Mouse (Mus musculus): ENCODE results near the gene Ascc2. TPM values are rescaled to one million over a fixed set of nuclear protein-coding genes. Genes with fewer than 3 reads are reported as not detected.

Gene Ascc2
- polyA plus RNA-seq, 1 experiment, result not detected

DNA sequence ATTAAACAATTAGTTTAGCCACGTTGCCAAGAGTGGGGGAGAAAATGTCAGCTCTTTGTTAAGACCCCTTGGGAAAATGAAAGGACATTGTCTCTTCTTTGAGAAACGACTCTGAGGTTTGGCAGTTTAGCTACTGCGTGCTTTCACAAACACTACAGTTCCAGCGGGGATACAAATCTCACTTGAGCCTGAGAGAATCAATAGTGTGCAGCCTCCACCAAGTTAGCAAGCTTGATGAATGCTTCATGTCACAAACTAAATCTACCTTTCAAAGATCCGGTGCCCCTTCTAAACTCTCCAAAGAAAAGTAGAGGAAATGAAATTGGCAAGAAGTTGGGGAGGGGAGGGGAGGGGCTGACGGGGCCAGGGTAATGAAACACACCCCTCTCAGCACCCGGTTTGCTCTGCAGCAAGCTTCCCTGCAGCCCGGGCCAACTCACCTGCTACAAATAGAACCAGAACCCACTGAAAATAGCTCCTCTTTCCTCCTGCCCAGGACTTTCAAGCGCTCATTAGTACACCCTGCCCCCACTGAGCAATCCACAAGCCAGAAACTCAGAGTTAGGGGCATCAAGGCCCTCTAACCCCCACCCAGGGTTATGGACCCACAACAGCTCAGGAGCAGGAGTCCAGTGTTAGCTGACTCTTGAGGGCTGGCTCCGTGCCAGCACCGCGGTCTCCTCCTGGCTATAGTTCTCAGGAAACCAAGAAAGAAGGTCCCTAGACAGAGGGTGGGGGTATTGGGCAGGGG, 34.7 kb upstream of the Ascc2 start:
- no peak overlapping the region for H3K27ac ChIP-seq (ENCODE audit: insufficient read depth, low read depth, low read length)
- 19% methylated on average over 12 of the region's 12 CpGs for WGBS
- H3K4me1 ChIP-seq (ENCODE audit: control insufficient read depth, insufficient read depth, low read length), result peaks cover 6% of the 10 kb centered on the region
- no peak for TF ChIP-seq CTCF (IDR thresholded peaks at IDR 0.05; ENCODE audit: insufficient read depth, low read depth, low read length)
- no peak overlapping the region for H3K4me3 ChIP-seq (ENCODE audit: insufficient read depth, low read depth, low read length)

DNA sequence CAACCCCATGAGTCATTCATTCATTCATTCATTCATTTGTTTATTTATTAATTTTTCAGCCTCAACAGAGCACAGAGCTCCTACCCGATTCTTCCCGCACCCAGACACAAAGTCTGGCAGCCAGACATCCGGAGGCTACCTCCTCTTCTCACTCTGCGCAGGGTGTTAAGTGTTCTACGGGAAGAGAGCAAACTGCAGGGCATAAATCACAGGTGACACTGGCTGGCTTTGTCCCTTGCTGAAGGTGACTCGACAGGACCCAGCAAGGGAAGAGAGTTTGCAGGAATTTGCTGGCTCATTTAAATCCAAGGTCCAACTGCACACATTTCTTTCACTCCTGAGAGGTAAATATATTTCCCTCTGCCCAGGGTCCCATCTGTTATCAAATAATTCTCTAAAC, 33.1 kb upstream of the Ascc2 start:
- Histone ChIP-seq H3K4me3 (ENCODE audit: insufficient read depth, low read depth, low read length) (no peak overlapping the region), H3K27ac (ENCODE audit: insufficient read depth, low read depth, low read length) (no peak overlapping the region), H3K4me1 (ENCODE audit: control insufficient read depth, insufficient read depth, low read length) (peaks cover 6% of the 10 kb centered on the region)
- WGBS, result 77% methylated on average over 6 of the region's 6 CpGs
- TF ChIP-seq CTCF (IDR thresholded peaks at IDR 0.05; ENCODE audit: insufficient read depth, low read depth, low read length), result no peak
- TF ChIP-seq POLR2A (IDR thresholded peaks at IDR 0.05; ENCODE audit: insufficient read depth, low read depth, low read length), result no peak

DNA sequence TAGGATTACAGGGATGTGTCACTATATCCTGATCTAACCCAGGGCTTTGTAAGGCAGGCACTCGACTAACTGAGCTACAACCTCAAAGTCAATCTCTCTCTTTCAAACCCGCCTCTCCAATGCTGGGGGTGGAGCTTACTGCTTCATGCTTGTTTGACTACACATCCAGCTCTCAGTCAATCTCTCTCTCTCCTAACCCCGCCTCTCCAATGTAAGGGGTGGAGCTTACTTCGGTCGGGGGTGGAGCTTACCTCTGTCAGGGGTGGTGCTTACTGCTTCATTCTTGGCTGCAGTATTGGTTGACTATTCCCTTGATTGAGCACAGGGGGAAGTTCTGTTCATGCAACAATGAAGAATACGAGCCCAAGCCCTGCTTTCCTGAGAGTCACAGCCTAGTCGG, 32.1 kb upstream of the Ascc2 start:
- no peak overlapping the region for H3K4me3 ChIP-seq (ENCODE audit: insufficient read depth, low read depth, low read length)
- H3K4me1 ChIP-seq (ENCODE audit: control insufficient read depth, insufficient read depth, low read length), result peaks cover 6% of the 10 kb centered on the region
- WGBS, result 70% methylated on average over 7 of the region's 7 CpGs
- no peak for TF ChIP-seq POLR2A (IDR thresholded peaks at IDR 0.05; ENCODE audit: insufficient read depth, low read depth, low read length)
- no peak for TF ChIP-seq CTCF (IDR thresholded peaks at IDR 0.05; ENCODE audit: insufficient read depth, low read depth, low read length)
- H3K27ac ChIP-seq (ENCODE audit: insufficient read depth, low read depth, low read length), result no peak overlapping the region

DNA sequence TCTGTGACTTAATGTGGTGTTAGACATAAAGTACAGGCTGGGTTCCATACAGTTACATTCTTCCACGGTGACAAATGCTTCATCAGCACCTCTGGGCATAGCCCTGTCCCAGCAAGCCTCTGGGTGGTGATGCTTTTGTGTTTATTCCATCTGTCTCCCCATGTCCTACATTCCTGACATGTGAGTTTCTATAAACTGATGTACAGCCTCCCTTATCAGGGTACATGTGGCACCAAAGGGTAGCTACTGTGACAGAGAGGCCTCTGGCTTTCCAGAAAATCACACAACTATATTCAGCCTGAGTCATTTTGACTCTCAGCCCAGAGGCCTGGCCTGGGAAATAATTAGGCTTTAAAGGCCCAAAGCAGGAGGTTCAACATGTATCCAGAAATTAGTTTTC, 31.0 kb upstream of the Ascc2 start:
- WGBS, result 78% methylated on average over 1 of the region's 1 CpGs
- Histone ChIP-seq H3K4me3 (ENCODE audit: insufficient read depth, low read depth, low read length) (no peak overlapping the region), H3K4me1 (ENCODE audit: control insufficient read depth, insufficient read depth, low read length) (peaks cover 6% of the 10 kb centered on the region), H3K27ac (ENCODE audit: insufficient read depth, low read depth, low read length) (no peak overlapping the region)
- TF ChIP-seq POLR2A (IDR thresholded peaks at IDR 0.05; ENCODE audit: insufficient read depth, low read depth, low read length) (no peak), CTCF (IDR thresholded peaks at IDR 0.05; ENCODE audit: insufficient read depth, low read depth, low read length) (no peak)

DNA sequence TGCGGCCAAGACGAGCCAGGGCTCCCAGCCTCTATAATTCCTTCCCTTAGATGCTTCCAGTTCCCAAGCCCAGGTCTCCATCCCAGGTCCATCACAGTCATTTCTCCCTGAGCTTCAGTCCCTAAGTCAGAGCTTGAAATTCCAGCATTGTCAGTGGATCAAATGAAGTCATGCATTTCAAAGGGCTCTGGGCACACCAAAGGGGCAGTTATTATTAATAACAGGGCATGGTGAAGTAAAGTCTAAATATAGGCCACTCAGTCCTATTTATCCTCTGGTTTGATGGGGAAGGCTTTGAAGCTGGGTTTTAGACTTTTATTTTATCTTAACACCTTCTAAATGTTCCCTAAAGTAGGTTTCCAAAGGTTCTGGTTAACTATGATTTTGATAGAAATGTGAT, 25.6 kb upstream of the Ascc2 start:
- H3K27ac ChIP-seq (ENCODE audit: insufficient read depth, low read depth, low read length), result no peak overlapping the region
- no peak for TF ChIP-seq CTCF (IDR thresholded peaks at IDR 0.05; ENCODE audit: insufficient read depth, low read depth, low read length)
- TF ChIP-seq POLR2A (IDR thresholded peaks at IDR 0.05; ENCODE audit: insufficient read depth, low read depth, low read length), result no peak
- no peaks in the 10 kb centered on the region for H3K4me1 ChIP-seq (ENCODE audit: control insufficient read depth, insufficient read depth, low read length)
- no peak overlapping the region for H3K4me3 ChIP-seq (ENCODE audit: insufficient read depth, low read depth, low read length)
- WGBS, result 88% methylated on average over 2 of the region's 2 CpGs

DNA sequence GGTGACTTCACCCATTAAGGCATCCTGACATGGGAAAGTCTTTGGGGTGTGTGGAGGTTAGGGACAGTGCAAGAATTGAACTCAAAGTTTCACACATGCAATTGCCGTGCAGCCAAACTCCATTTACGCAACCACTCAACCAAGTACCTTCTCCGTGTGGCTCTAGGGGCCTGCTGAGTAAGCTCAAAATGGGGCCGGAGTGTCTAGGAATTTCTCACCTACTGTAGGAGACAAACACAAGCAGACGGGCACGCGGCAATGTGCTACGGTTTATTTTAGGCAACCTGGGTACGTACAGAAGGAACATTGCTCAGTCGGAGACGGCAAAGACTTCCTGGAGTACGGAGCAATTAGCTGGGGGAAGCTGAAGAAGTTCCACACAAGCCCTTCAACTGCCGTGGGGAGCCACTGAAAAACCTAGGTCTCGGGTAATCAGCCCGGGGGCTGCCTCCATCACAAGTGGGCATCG, 17.5 kb upstream of the Ascc2 start, which contains the start of gene Gm11032:
TSS of gene Gm11032 (plus strand) at position 51 of the 469 bp plus-strand sequence.
- 74% methylated on average over 16 of the region's 16 CpGs for WGBS
- Histone ChIP-seq H3K4me3 (ENCODE audit: insufficient read depth, low read depth, low read length) (no peak within 1 kb of the TSS), H3K4me1 (ENCODE audit: control insufficient read depth, insufficient read depth, low read length) (no peaks in the 10 kb centered on the region), H3K27ac (ENCODE audit: insufficient read depth, low read depth, low read length) (no peak within 1 kb of the TSS)
- TF ChIP-seq CTCF (IDR thresholded peaks at IDR 0.05; ENCODE audit: insufficient read depth, low read depth, low read length) (no peak), POLR2A (IDR thresholded peaks at IDR 0.05; ENCODE audit: insufficient read depth, low read depth, low read length) (no peak)

DNA sequence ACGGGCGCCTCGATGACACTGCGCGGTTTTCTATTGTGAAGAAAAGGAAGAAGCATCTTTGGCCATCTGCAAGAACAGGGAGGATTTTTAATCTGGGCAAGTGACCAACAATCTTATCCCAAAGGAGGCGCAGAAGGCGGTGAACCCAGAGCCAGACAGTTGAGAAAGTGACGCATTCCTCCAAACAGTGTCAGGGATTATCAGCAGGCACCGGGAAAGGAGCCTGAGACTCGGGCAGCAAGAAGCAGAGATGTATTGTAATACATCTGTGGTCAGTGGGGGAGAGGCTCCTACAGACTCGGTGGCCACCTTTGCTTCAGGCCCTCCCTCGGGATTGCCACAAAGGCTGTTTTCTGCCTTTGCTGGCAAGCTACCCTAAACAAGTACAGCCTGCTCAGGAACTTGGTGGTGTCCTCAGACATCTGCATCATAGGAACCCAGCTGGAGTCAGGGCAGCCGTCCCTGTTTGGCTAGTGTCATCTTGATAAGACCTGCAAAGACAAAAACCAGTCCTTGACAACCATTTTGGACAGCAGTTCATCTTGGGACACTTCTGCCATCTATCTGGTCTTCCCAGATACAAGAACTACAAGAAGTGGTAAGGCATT, 16.9 kb upstream of the Ascc2 start:
- Histone ChIP-seq H3K27ac (ENCODE audit: insufficient read depth, low read depth, low read length) (no peak overlapping the region), H3K4me3 (ENCODE audit: insufficient read depth, low read depth, low read length) (no peak overlapping the region), H3K4me1 (ENCODE audit: control insufficient read depth, insufficient read depth, low read length) (no peaks in the 10 kb centered on the region)
- WGBS, result 59% methylated on average over 13 of the region's 13 CpGs
- TF ChIP-seq CTCF (IDR thresholded peaks at IDR 0.05; ENCODE audit: insufficient read depth, low read depth, low read length) (no peak), POLR2A (IDR thresholded peaks at IDR 0.05; ENCODE audit: insufficient read depth, low read depth, low read length) (no peak)

DNA sequence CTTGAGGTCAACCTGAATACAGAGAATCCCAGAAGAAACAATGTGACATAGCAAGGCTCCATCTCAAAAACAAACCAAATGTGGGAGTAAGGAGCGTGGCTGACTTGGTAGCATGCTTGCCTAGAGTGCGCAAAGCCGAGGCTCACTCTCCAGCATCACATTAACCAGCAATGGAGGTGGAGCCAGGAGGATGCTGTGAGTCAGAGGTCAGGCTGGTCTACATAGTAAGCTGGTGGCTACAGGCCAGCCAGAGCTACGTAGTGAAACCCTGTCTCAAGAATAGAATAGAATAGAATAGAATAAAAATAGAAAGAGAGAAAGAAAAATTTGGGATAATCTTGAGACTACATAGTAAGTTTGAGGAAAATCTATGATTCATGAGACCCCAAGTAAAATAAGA, 15.7 kb upstream of the Ascc2 start:
- Histone ChIP-seq H3K4me3 (ENCODE audit: insufficient read depth, low read depth, low read length) (no peak overlapping the region), H3K4me1 (ENCODE audit: control insufficient read depth, insufficient read depth, low read length) (no peaks in the 10 kb centered on the region), H3K27ac (ENCODE audit: insufficient read depth, low read depth, low read length) (no peak overlapping the region)
- TF ChIP-seq POLR2A (IDR thresholded peaks at IDR 0.05; ENCODE audit: insufficient read depth, low read depth, low read length), result no peak
- TF ChIP-seq CTCF (IDR thresholded peaks at IDR 0.05; ENCODE audit: insufficient read depth, low read depth, low read length), result no peak
- 77% methylated on average over 4 of the region's 4 CpGs for WGBS

DNA sequence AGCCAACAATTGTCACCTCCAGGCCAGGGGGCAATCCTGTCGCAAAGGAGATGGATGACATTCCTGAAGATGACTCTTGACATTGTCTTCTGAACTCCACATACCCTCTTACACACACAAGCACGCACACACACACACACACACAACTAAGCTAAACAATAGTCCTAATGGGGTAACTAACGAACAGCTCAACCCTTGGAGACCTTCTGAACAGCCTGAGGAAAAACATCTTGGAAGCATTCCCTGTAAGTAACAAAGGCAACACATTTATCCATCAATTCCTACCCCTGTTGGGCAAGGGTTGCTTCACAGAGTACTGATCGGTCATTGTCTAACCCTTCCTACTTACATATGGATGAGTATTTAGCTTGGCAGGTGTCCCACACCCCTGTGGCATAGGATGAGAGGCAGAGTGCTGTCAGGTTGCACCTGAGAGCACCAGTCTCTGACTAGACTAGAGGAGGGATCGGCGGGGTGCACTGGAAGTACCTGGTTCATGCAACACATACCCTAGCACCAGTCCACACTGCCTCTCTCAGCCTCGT, 15.0 kb upstream of the Ascc2 start:
- H3K27ac ChIP-seq (ENCODE audit: insufficient read depth, low read depth, low read length), result no peak overlapping the region
- WGBS, result 69% methylated on average over 7 of the region's 7 CpGs
- no peak overlapping the region for H3K4me3 ChIP-seq (ENCODE audit: insufficient read depth, low read depth, low read length)
- no peaks in the 10 kb centered on the region for H3K4me1 ChIP-seq (ENCODE audit: control insufficient read depth, insufficient read depth, low read length)
- TF ChIP-seq POLR2A (IDR thresholded peaks at IDR 0.05; ENCODE audit: insufficient read depth, low read depth, low read length) (no peak), CTCF (IDR thresholded peaks at IDR 0.05; ENCODE audit: insufficient read depth, low read depth, low read length) (no peak)
